Mouse (Mus musculus): ENCODE measurements around the gene Bcl2a1d.
"Not testable (repeated sequence)": the region's sequence is repeated elsewhere in the genome, so short reads cannot be mapped to it uniquely, and the experiment has no call there.

DNA sequence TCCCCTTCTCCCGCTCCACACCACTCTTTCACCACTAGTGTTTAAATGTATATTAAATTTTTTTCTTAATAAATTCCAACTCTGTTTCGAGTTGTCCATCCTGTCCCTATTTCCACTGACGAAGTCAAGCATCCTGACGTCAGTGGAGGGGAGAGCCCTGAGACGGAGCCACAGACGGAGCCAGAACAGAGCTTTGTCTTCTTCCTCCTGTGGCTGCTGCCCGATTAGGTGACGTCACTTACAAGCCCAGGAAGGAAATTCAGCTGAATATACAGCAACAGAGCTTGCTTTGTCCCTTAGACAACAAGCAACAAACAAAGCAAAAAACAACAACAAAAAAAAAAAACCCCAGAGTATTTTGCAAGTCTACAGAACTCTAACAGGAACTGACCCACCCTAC lies 26.6 kb downstream of the Bcl2a1d start:
- not testable (repeated sequence) for TF ChIP-seq GATA1, TAL1 (IDR thresholded peaks at IDR 0.05; ENCODE audit: low read length)
